Mouse (Mus musculus) heart, adult 2 months (tissue): Measurements from ENCODE around the gene 2310033P09Rik. TPM values are rescaled to one million over a fixed set of nuclear protein-coding genes. Genes with fewer than 3 reads are reported as not detected.

Experiments
- DNase-seq, 2 experiments: peaks; one replicate each; pipeline ENCODE4 v3.0.0; 2021
- H3K27ac ChIP-seq: fragments of 200-600 bp; 2 replicates; pipeline ENCODE4 v1.8.1; 2022
- H3K27me3 ChIP-seq: fragments of 200-500 bp; 2 replicates; pipeline ENCODE4 v1.6.1; 2012; ENCODE audit warnings: mild to moderate bottlenecking, low read length, inconsistent platforms, mixed read lengths; ENCODE audit not compliant: control insufficient read depth, insufficient read depth
- H3K36me3 ChIP-seq: fragments of 200-500 bp; 2 replicates; pipeline ENCODE4 v1.6.1; 2012; ENCODE audit warnings: low read length, inconsistent platforms; ENCODE audit not compliant: control insufficient read depth, insufficient read depth
- H3K4me1 ChIP-seq: fragments of 200-500 bp; 2 replicates; pipeline ENCODE4 v1.6.1; 2011; ENCODE audit warnings: low read length; ENCODE audit not compliant: control insufficient read depth, insufficient read depth
- H3K4me3 ChIP-seq: fragments of 200-600 bp; 2 replicates; pipeline ENCODE4 v1.8.1; 2022
- H3K79me2 ChIP-seq: fragments of 200-500 bp; replicated peaks from 2 replicates; pipeline ENCODE4 v1.6.1; 2012; ENCODE audit warnings: mild to moderate bottlenecking, inconsistent platforms, low read length, moderate library complexity, mixed read lengths; ENCODE audit not compliant: control insufficient read depth, insufficient read depth
- H3K9ac ChIP-seq: fragments of 200-500 bp; 2 replicates; pipeline ENCODE4 v1.6.1; 2012; ENCODE audit warnings: low read depth, mild to moderate bottlenecking, control low read depth, inconsistent platforms, low read length, mixed read lengths
- CTCF ChIP-seq: fragments of 200-600 bp; IDR thresholded peaks from 2 replicates; pipeline ENCODE4 v1.8.1; 2022; ENCODE audit warnings: antibody characterized with exemption, mild to moderate bottlenecking, moderate library complexity
- EP300 ChIP-seq: fragments of 200-500 bp; IDR thresholded peaks from 2 replicates; pipeline ENCODE4 v1.6.1; 2011; ENCODE audit warnings: low read depth, low read length, control low read depth; ENCODE audit not compliant: insufficient read depth
- POLR2A ChIP-seq: fragments of 200-500 bp; IDR thresholded peaks from 2 replicates; pipeline ENCODE4 v1.6.1; 2011; ENCODE audit warnings: mild to moderate bottlenecking, low read depth, low read length, control low read depth; ENCODE audit not compliant: insufficient read depth
- WGBS: fragments of 180-500 bp; shearing (Covaris S2); methylation state at CpG from one replicate; pipeline ENCODE4 v1.1.7; 2018; 5-methylcytosine and 5-hydroxymethylcytosine counted together
- intact Hi-C: fragments of 180-260 bp; cut with DNase I; formaldehyde crosslinking; loops from one replicate; pipeline ENCODE4 v1.15.1; 2025
- polyA plus RNA-seq: library from polyadenylated mRNA; depleted of rRNA; stranded (reverse); fragments of >200 nt; gene quantifications from 2 replicates; pipeline ENCODE4 v1.2.3, GENCODE M21; 2012; rRNA removed
- total RNA-seq, 2 experiments: library from RNA; stranded (reverse); gene quantifications; 2 replicates each; pipeline ENCODE4 v1.2.3; 2021

The 2310033P09Rik gene
- total and polyA plus RNA-seq, 3 experiments, result 8.4 to 12.1 (median 9.4) TPM

DNA sequence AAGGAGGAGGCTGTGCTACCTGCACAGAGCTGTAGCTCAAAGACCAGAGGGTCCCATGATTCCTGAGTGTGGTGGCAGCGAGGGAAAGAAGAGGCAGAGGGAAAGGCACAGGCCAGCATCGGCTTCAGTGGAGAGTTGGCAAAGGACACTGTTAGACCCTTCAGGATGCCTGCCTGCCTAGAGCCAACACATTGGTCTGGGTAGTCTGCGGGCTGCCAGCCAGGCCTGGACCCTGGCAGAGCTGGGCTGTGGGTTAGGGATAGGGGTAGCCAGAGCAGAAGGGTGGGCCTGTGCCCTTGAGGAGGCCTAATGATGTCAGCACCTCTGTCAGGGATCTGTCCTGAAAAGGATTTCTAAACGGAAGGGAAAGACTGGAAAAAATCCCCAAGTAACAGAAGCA, 31.7 kb downstream of the 2310033P09Rik start:
- intact Hi-C loops, result loop anchor here (5.0 kb wide), 1 partner anchor 243 kb away; no protein-coding TSS in a partner anchor
- Histone ChIP-seq H3K4me1 (peaks cover 1% of the 10 kb centered on the region; the same call in 1 of the 2 replicates), H3K79me2 (no peaks in the 10 kb centered on the region), H3K27ac (no peak overlapping the region), H3K9ac (no peak overlapping the region), H3K36me3 (no peaks in the 10 kb centered on the region), H3K27me3 (no peaks in the 10 kb centered on the region; the same call in 1 of the 2 replicates), H3K4me3 (no peak overlapping the region)
- WGBS, result 68% methylated on average over 4 of the region's 4 CpGs
- DNase-seq, result no peak
- TF ChIP-seq CTCF (no peak), POLR2A (no peak), EP300 (no peak)

DNA sequence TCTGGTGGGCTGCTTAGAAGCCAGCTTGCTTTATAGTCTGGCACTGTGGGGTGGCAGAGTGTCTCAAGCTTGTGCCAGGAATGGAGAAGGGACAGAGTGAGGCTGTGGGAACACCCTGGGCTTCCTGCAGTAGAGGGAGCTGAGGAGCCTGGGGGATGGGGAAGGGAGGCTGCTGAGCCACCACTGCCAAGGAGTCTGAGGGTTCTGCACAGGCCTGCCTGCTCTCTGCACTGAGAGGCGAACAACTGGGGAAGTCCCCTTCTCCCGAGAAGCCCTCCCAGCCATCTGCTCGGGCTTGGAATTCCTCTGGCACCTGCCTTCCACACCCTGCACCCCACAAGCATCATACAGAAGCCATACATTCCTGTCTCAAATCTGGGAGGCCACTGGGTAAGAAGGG, 33.7 kb downstream of the 2310033P09Rik start:
- Histone ChIP-seq H3K9ac (no peak overlapping the region), H3K27ac (no peak overlapping the region), H3K79me2 (no peaks in the 10 kb centered on the region), H3K27me3 (no peaks in the 10 kb centered on the region; the same call in 1 of the 2 replicates), H3K36me3 (no peaks in the 10 kb centered on the region), H3K4me3 (no peak overlapping the region), H3K4me1 (peaks cover 1% of the 10 kb centered on the region; the same call in 1 of the 2 replicates)
- no peak for TF ChIP-seq POLR2A
- TF ChIP-seq EP300, result no peak
- TF ChIP-seq CTCF, result no peak
- WGBS, result 50% methylated on average over 3 of the region's 3 CpGs
- DNase-seq, result no peak
- intact Hi-C loops, result no loop called here

GRCm38 (mm10) chr11:59243856-59244255, 35.7 kb downstream of the 2310033P09Rik start:
- Histone ChIP-seq H3K36me3 (no peaks in the 10 kb centered on the region), H3K4me3 (no peak overlapping the region), H3K27ac (no peak overlapping the region), H3K9ac (no peak overlapping the region), H3K27me3 (no peaks in the 10 kb centered on the region; the same call in 1 of the 2 replicates), H3K4me1 (peaks cover under 1% of the 10 kb centered on the region; the same call in 1 of the 2 replicates), H3K79me2 (no peaks in the 10 kb centered on the region)
- 27% methylated on average over 6 of the region's 6 CpGs for WGBS
- intact Hi-C loops, result no loop called here
- no peak for DNase-seq
- TF ChIP-seq POLR2A, result no peak
- TF ChIP-seq EP300, result no peak
- no peak for TF ChIP-seq CTCF

DNA sequence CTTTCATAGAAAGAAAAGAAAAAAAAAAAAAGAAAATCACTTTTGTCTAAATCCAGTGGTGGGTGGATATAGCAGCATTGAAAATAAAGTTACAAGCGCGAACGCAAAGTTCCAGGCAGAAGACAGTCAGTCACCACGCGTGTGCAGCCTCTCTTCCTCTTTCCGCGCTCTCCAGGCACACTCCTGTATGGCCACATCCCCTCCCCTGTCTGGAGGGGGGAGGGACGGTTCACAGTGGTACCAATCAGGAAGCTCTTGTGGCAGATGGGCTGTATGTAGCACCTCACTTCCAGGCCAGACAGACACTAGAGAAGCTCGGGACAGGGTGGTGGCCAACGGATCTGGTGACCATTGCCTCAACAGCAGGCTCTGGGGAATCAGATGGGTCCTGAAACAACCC, 40.0 kb downstream of the 2310033P09Rik start:
- H3K9ac ChIP-seq, result no peak overlapping the region
- peaks cover 2% of the 10 kb centered on the region for H3K27me3 ChIP-seq
- H3K36me3 ChIP-seq, result no peaks in the 10 kb centered on the region
- intact Hi-C loops, result no loop called here
- 42% methylated on average over 10 of the region's 10 CpGs for WGBS
- no peak overlapping the region for H3K27ac ChIP-seq
- DNase-seq, result no peak
- H3K4me3 ChIP-seq, result no peak overlapping the region
- TF ChIP-seq EP300 (no peak), POLR2A (no peak), CTCF (no peak)
- no peaks in the 10 kb centered on the region for H3K79me2 ChIP-seq
- no peaks in the 10 kb centered on the region for H3K4me1 ChIP-seq

- no peak for DNase-seq
- Histone ChIP-seq H3K79me2 (no peaks in the 10 kb centered on the region), H3K4me1 (peaks cover 3% of the 10 kb centered on the region), H3K36me3 (no peaks in the 10 kb centered on the region), H3K9ac (no peak overlapping the region), H3K27me3 (peaks cover 12% of the 10 kb centered on the region; the same call in 1 of the 2 replicates), H3K27ac (no peak overlapping the region), H3K4me3 (no peak overlapping the region)
- intact Hi-C loops, result no loop called here
- 62% methylated on average over 7 of the region's 7 CpGs for WGBS
- TF ChIP-seq EP300, result no peak
- no peak for TF ChIP-seq CTCF
- TF ChIP-seq POLR2A, result no peak
These were observed 51.5 kb downstream of the 2310033P09Rik start for GRCm38 (mm10) chr11:59259647-59260046.

Other genes with a start within 250 kb of the 2310033P09Rik start
- 10 to 100 TPM; 11.9 to 14.0 TPM for gene Trim11, start 230.2 kb upstream of the 2310033P09Rik start, total RNA-seq
- gene Trim11, start 230.2 kb upstream of the 2310033P09Rik start, polyA plus RNA-seq, result 14.3 and 19.4 TPM in 2 replicates
- 100 to 1,000 TPM; 667 to 894 TPM for gene Obscn, start 71.9 kb upstream of the 2310033P09Rik start, total RNA-seq
- gene Obscn, start 71.9 kb upstream of the 2310033P09Rik start, polyA plus RNA-seq, result 315 and 368 TPM in 2 replicates
- 10 to 100 TPM; 14.8 to 17.9 TPM for gene Iba57, start 44.6 kb upstream of the 2310033P09Rik start, total RNA-seq
- 10.6 and 11.8 TPM in 2 replicates for gene Iba57, start 44.6 kb upstream of the 2310033P09Rik start, polyA plus RNA-seq
- gene Gjc2, start 25.1 kb upstream of the 2310033P09Rik start, total RNA-seq, result under 1 TPM; 0.45 to 0.57 TPM
- 0.72 and 0.73 TPM in 2 replicates for gene Gjc2, start 25.1 kb upstream of the 2310033P09Rik start, polyA plus RNA-seq
- gene Guk1, start 16.1 kb upstream of the 2310033P09Rik start, total RNA-seq, result 100 to 1,000 TPM in 1 of 2 experiments, 10 to 100 TPM in 1; 97.5 to 113 TPM
- 120 and 127 TPM in 2 replicates for gene Guk1, start 16.1 kb upstream of the 2310033P09Rik start, polyA plus RNA-seq
- gene Mrpl55, start 5.8 kb upstream of the 2310033P09Rik start, total RNA-seq, result 100 to 1,000 TPM; 113 to 117 TPM
- gene Mrpl55, start 5.8 kb upstream of the 2310033P09Rik start, polyA plus RNA-seq, result 78.1 and 110 TPM in 2 replicates
- gene Arf1, start 19.9 kb downstream of the 2310033P09Rik start, total RNA-seq, result 100 to 1,000 TPM; 245 to 274 TPM
- gene Arf1, start 19.9 kb downstream of the 2310033P09Rik start, polyA plus RNA-seq, result 345 and 383 TPM in 2 replicates
- gene Wnt3a, start 82.4 kb downstream of the 2310033P09Rik start, total RNA-seq, result not detected
- not detected in 2 replicates for gene Wnt3a, start 82.4 kb downstream of the 2310033P09Rik start, polyA plus RNA-seq
- gene Wnt9a, start 98.6 kb downstream of the 2310033P09Rik start, total RNA-seq, result 1 to 10 TPM; 4.3 to 4.6 TPM
- 4.6 and 7.2 TPM in 2 replicates for gene Wnt9a, start 98.6 kb downstream of the 2310033P09Rik start, polyA plus RNA-seq
- not detected for gene Prss38, start 167.3 kb downstream of the 2310033P09Rik start, total RNA-seq
- not detected in 2 replicates for gene Prss38, start 167.3 kb downstream of the 2310033P09Rik start, polyA plus RNA-seq
- 10 to 100 TPM; 11.8 to 12.9 TPM for gene Jmjd4, start 241.7 kb downstream of the 2310033P09Rik start, total RNA-seq
- gene Jmjd4, start 241.7 kb downstream of the 2310033P09Rik start, polyA plus RNA-seq, result 6.6 and 11.2 TPM in 2 replicates
- 10 to 100 TPM; 37.7 to 42.2 TPM for gene Snap47, start 242.9 kb downstream of the 2310033P09Rik start, total RNA-seq
- 49.4 and 85.7 TPM in 2 replicates for gene Snap47, start 242.9 kb downstream of the 2310033P09Rik start, polyA plus RNA-seq